Mouse (Mus musculus) left cerebral cortex, postnatal 25 days (tissue): Measurements from ENCODE around the gene Sergef. TPM values are rescaled to one million over a fixed set of nuclear protein-coding genes. Genes with fewer than 3 reads are reported as not detected.
"Not testable (repeated sequence)": the region's sequence is repeated elsewhere in the genome, so short reads cannot be mapped to it uniquely, and the experiment has no call there.

Experiments
- DNase-seq, 2 experiments: peaks; one replicate each; pipeline ENCODE4 v3.0.0; 2022; ENCODE audit warnings: low spot score in 2 of 2, mixed read lengths in 1 of 2
- intact Hi-C: fragments of 180-260 bp; cut with DNase I; formaldehyde crosslinking; loops from one replicate; pipeline ENCODE4 v1.15.1; 2025
- total RNA-seq, 2 experiments: library from RNA; stranded (reverse); gene quantifications; 2 replicates each; pipeline ENCODE4 v1.2.3; 2021

The Sergef gene
- total RNA-seq, 2 experiments from 2014 or later, result 59.7 to 69.3 TPM

DNA sequence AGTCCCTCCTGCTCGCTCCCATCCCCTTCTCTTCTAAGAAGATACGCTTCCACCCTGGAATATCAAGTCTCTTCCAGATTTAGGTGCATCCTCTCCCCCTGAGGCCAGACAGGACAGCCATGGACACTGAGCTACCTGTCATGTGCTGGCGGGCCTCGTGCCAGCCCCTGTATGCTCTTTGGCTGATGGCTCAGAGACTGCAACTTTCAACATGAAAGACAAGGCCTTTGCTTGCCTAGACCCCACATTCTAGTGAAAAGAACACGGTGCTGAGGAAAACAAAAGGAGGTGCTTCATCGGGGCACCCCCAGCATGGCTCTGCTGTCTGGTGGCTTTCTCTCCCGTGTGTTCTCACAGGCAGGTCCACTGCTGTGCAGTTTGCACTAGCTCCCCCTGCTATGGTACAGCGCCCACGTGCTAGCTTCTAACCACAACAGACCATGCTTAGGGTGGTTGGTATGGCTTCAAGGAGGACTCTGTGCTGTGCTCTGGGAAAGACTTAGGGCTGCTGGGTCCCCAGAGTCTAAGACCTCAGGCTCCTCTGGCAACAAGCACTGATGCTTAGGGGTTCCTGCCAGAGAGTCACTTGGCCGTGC lies 52.9 kb downstream of the Sergef start:
- intact Hi-C loops, result no loop called here
- DNase-seq, result peak in 1 of 2 experiments; percentile 51

DNA sequence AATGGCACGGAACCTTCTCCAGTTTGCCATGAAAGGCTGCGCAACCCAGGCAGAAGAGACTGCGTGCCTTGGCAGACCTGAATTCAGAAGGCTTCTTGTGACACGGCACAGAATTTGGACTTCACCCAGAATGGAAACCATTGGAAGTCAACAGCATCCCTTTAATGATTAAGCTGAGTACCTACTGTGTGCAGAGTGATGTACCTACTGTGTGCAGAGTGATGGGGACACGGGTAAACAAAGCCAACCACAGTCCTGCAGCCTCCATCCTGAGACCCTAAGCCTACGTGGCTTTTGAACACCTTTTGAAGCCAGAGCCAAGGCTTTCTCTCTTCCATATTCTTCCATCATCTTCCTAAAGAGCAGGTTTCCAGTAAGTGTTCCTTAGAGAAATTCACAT lies 56.9 kb downstream of the Sergef start:
- no peak for DNase-seq
- intact Hi-C loops, result no loop called here

DNA sequence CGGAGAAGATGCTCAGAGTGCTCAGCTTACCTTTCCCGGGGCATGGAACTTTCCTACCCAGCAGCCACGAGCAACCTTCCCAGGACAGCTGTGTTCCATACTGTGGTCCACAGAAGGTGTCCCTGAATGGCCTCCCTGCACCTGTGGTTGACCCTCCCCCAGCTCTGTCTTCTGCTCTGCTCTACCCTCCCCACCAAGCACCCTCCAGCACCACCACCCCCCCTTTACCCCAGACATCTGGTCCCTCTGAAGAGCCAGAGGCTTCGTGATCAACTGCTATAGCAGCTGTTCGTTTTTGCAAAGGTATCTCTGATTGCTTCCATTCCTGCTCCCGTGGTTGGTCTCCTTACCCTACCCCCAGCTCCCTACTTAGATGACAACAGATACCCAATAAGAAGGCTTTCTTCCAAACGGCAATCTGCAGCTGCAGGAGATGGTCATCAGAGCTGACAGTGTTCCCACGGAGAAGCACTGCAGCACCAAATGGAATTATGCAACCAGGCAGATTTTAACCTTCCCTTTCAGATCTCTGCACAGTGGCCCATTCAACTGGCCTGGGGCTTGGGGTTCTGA lies 58.2 kb downstream of the Sergef start:
- intact Hi-C loops, result no loop called here
- peak in 1 of 2 experiments; percentile 66 for DNase-seq

DNA sequence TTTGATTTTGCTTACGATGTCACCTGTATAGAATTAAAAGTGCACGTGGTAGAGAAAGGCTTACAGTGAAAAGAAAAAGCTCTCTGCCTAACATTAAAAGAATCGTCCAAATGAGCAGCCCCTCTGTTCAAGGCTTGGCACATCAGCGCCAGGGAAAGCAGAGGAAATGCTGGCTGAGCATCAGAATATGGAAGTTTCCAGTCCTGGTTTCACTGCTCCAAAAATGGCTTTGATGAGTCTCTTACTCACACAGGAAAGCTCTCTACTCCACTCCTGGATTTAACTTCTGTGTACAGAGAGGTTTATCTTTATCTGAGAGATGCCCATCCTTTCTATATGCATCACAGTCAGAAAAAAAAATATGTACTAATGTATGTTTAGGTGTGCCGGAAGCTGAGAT lies 61.5 kb downstream of the Sergef start:
- DNase-seq, result peak in 1 of 2 experiments; percentile 76
- intact Hi-C loops, result no loop called here

DNA sequence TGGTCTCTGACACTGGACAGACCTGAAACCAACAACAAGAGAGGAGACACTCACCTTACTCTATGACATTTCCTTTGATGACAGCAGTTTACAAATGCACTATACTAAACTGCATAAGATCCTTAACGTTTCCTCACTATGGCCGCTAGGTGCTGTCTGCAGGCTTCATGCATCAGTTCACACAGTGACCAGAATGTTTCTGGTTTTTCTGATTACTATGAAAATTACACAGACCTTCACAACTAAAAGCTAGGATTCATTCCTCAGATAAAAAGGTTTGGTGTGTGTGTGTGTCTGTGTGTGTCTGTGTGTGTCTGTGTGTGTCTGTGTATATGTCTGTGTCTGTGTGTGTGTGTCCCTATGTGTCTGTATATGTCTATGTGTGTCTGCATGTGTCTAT lies 63.7 kb downstream of the Sergef start:
- intact Hi-C loops, result no loop called here
- DNase-seq, result no peak

DNA sequence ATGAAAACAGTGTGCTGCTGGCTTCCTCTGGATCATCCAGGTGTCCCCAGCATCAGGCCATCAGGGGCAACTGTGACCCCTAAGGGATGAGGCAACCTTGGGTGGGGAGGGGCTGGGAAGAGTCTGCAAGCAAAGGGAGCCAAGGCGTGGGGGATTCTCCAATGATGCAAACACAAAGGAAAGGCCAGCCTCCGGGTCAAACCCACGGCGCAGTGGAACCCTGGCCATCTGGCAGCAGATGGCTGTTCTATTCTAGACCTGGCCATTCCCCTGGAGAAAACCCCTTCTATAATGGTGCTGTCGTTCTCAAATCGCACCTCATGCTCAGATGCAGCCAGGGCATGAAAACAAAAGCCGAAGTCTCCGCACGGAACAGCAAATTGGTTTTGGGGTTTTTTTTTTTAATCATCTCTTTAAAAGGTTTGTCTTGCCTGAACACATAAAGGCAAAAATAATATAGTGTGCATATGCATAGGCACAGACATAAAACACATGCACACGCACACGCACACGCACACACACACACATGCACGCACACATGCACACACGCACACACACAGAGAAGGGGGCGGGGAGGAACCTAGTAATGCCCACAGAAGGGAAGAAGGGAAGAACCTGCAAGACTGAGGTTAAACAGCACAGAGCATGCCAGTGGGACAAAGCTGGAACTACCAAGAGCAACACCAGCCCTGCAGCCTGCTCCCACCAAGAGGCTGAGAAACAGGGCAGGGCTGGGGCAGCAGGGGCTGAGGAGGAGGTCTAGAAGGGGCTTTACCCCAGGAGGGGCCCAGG lies 66.6 kb downstream of the Sergef start:
- intact Hi-C loops, result no loop called here
- DNase-seq, result no peak

DNA sequence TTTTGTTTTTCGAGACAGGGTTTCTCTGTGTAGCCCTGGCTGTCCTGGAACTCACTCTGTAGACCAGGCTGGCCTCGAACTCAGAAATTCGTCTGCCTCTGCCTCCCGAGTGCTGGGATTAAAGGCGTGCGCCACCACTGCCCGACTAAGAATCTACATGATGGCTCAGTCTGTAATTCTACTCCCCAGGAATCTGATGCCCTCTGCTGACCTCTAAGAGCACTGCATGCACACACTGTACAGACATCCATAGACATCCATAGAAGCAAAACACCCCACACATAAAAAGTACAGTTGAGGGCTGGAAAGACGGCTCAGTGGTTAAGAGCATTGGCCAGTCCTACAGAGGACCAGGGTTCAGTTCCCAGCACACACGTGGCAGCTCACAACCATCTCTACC lies 70.1 kb downstream of the Sergef start:
- DNase-seq, result peak in 1 of 2 experiments; percentile 43
- intact Hi-C loops, result not testable (repeated sequence)

DNA sequence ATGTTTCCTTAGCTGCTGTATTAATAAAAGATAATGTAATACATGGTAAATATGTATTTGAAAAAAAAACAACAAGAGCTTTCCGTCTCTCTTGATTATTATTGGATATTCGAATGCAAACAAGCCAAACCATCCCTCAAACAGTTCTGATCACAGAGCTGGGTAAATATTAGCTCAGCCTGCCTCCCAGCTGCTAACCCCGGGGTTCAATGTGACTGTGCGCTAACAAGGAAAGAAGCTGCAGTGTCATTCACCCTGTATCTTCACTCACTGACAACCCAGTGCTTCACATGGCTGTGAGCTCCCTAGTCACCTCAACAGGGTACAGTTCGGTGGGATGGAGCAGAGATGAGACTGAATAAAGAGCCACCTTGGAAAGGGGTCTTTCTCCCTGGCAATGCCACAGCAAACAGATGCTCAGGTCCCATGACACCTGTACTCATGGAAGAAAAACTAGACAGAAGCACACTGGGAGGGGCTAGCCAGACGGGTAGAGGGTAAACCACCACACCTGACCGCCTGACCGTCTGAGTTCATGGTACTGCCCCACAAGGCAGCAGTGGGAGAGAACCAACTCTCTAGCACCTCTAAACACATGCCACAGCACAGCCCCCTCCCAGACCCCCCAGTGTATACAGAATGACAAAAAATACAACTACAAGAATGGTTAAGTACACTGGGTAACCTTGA lies 73.1 kb downstream of the Sergef start:
- intact Hi-C loops, result no loop called here
- DNase-seq, result no peak

DNA sequence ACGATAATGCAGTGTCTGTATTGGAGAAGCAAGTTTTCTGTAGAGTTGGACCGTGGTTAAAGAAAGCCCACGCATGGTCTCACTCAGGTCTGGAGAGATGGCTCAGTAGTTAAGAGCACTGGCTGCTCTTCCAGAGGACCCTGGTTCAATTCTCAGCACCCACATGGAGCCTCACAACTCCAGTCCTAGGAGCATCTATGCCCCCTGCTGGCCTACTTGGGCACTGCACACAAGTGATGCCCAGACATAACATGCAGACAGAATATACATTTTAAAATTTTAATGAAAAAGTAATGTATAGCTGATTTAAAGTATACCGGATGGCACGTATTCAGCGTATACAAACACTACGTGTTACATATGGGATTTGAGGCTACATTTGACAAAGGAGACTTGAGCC lies 74.2 kb downstream of the Sergef start:
- intact Hi-C loops, result no loop called here
- DNase-seq, result no peak

DNA sequence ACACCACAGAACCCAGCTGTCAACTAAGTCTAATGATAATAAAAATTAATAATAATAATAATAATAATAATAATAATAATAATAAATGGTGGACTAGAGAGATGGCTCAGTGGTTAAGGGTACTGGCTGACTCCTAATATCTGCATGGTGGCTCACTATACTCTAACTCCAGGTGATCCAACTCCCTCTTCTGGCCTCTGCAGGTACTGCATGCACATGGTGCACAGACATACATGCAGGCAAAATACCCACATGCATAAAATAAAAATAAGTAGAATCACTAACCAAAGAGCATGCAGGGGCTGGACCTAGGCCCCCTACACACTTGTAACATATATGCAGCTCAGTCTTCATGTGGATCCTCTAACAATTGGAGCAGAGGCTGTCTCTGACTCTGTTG lies 75.8 kb downstream of the Sergef start:
- intact Hi-C loops, result no loop called here

DNA sequence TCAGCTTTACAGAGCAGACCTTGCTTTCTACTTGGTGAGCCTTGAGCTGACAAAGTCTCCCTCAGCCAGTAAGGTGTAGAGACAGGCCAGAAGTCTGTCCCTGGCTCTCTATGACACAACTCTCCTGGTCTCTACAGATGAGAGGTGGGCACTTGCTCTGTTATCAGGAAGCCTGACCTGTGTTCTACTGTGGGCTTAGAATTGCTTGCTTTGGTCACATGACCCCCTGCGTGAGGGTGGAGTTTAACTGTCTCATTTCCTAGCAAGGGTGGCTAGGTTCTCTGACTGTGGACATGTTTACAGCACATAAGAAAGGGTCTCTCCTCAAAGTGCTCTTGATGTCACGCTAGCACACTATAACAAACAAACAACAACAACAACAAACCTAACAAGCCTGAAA lies 79.5 kb downstream of the Sergef start:
- DNase-seq, result no peak
- intact Hi-C loops, result no loop called here

More for the DNA sequence above, 75.8 kb downstream of the Sergef start:
- DNase-seq, result no peak

DNA sequence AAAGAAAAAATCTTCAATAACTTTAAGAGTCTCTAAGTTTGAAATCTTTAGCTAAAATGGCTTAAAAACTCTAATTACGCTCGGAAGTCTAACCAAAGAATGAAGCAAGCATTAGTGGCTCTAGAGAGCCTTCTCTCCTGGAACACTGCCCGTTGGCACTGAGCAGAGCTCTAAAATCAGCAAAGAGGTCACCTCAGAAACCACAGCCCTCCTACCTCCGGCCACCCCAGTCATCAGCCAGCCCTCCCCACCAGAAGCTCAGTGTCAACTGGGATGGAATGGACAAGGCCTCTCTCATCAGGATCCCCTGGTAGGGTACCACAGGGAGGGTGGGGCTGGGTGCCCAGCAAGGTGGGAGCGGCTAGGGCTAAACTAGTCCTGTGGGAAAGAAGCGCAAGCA lies 80.0 kb downstream of the Sergef start:
- DNase-seq, result no peak
- intact Hi-C loops, result no loop called here

DNA sequence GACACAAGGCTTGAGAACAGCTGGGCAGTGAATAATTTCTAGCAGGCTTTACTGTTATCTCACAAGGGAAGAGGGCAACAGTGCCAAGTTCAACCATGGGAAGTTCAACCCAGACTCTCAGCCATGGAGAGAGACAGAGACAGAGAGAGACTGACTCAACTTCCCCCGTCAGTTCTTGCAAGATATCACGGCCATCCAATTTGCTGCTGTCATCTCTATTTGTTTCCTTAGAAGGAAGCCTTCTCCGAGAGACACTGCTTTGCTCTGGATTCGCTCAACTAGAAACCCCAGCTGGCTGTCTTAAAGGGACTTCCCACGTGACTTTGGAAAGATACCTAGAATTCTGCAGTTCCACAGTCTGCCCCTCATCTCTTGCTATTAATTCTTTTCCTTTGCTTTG lies 80.6 kb downstream of the Sergef start:
- no peak for DNase-seq
- intact Hi-C loops, result no loop called here

DNA sequence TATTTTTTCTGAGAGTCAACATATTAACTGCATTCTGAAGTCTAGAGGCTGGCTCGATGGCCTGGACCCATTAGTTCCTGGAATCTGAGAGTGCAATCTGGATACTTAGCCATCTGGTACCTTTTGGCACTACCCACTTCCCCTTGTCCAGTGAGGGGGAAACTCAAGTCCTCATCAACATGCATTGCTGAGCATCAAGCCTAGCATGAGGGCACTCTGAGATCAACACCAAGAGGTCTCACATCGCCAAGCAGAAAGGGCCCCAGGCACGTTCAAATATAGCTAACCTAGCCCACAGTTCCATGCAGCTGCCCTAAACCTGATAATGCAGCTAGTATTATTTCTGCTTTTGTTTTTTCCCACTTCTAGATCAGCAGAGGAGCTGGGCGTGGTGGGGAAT lies 81.6 kb downstream of the Sergef start:
- intact Hi-C loops, result no loop called here
- no peak for DNase-seq

DNA sequence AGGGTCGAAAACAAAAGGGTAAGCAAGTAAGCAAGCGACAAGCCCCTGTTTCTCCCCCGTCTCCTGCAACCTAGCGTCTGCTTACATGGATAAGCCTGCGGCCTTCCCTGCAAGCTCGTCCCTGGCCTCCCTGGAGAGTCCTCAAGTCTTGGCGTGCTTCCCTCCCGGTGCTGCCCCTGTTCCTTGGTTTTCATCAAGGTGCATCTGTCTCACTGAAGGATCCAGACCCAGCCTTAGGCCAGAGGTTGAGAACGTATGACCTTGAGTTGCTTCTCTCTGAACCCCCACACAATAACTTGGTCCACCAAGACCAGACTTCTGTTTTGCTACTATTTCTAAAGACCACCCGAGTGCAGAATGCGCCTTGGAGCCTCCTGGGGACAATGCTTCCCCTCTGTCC lies 82.2 kb downstream of the Sergef start:
- intact Hi-C loops, result no loop called here
- no peak for DNase-seq

DNA sequence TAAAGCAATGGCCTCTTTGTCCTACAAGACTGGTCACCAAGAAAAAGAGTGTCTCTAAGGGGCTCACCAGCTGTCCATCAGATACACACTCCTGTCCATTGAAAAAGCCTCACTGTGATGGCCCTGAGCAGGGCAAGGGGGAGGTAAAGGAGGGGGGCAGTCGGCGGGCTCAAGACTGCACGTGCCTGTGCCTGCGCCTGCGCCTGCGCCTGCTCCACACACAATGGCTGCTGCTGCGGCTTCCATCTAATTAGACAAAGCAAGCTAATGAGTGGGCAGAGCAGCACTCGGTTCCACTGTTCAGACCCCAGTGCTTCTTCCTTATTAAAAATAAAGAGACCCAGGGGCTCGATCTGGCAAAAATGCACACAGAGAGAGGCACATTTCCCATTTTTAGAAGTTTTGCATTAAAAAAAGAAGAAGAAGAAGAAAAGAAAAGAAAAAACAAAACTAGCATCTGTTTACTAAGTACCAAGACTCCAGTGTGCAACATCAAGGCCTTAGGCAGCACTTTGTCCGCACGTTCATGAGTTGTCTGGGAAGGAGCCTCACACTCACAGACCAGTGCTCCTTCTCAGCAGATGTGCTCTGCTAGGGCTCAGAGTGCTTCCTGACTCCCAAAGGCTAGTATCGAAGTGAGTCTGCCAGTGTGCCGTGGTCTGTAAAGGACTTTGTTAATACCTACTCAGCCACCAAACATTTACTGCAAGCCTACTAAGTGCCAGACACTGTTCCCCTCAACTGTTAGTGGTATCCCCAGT lies 83.1 kb downstream of the Sergef start:
- intact Hi-C loops, result no loop called here
- DNase-seq, result no peak

DNA sequence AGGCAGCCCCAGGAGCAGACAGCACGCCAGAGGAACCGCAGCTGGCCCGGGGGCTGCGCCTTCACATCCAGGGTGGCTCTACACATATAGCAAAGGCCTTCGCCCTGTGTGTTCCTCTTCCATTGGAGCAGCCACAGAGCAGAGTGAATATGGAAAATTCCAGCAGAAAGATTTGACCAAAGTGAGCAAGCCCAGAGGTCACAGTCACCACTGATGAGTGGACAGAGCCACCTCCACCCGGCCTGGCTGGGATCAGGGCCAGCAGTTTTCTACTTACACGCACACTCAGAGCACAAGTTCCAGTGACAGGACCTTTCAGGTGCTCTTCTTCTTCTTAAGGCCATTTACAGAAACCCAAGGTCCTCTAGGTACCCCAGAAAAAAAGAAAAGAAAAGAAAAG lies 83.9 kb downstream of the Sergef start:
- intact Hi-C loops, result no loop called here

DNA sequence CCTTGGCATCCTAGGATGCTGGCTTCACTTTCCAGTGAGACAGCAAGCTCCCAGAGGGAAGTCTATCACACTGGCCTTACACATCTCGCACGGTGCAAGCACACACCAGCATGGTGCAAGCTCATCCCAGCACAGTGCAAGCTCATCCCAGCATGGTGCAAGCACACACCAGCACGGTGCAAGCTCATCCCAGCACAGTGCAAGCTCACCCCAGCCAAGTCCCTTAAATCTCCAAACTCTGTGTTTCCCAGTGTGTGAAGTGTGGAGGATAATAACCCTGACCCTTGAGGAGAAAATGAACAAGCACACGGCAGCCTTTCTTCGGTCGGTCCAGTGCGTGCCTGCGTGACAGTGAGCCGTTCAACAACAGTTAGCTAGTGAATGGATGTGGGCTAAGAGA lies 84.8 kb downstream of the Sergef start:
- intact Hi-C loops, result no loop called here
- DNase-seq, result no peak

More for the DNA sequence above, 83.9 kb downstream of the Sergef start:
- DNase-seq, result no peak

DNA sequence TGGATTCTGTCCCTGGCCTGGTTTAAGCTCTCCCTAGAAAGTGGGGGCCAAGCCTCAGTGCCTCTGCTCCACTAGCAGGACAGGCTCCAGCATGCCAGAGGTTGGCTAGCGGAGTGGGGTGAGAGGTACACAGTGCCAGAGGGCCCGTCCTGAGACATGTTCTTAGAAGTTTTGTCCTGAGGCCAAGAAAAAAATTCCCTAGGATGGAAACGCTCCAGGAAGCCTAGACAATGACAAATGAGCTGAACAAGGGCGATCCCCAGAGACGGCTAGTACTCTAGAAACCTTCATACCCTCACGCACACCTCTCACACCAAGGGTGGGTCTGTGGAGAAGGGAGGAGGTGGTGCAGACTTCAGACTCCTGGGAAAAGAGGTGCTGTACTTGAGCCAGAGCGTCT lies 85.6 kb downstream of the Sergef start:
- DNase-seq, result no peak
- intact Hi-C loops, result no loop called here
